Mouse (Mus musculus) layer of hippocampus, adult 2 months (tissue): ENCODE results near the gene Cpa4. TPM values are rescaled to one million over a fixed set of nuclear protein-coding genes. Genes with fewer than 3 reads are reported as not detected.

ENCODE experiments used
- DNase-seq, 2 experiments: peaks; one replicate each; pipeline ENCODE4 v3.0.0; 2022; ENCODE audit warnings: low spot score in 2 of 2
- H3K27ac ChIP-seq: fragments of 200-600 bp; 2 replicates; pipeline ENCODE4 v1.8.1; 2022
- H3K4me3 ChIP-seq: fragments of 200-600 bp; 2 replicates; pipeline ENCODE4 v1.8.1; 2022; ENCODE audit warnings: mild to moderate bottlenecking
- CTCF ChIP-seq: fragments of 200-600 bp; conservative IDR thresholded peaks from 2 replicates; pipeline ENCODE4 v1.8.1; 2022; ENCODE audit warnings: antibody characterized with exemption, mild to moderate bottlenecking, moderate library complexity
- long read RNA-seq, 2 experiments: library from polyadenylated mRNA; stranded (forward); transcript quantifications; one replicate each; pipeline ENCODE4 v2.0.0; 2021; ENCODE audit warnings: borderline mapping rate in 2 of 2
- total RNA-seq, 2 experiments: library from RNA; stranded (reverse); gene quantifications; 2 replicates each; pipeline ENCODE4 v1.2.3; 2021

Cpa4 gene
- not detected for total RNA-seq
- long read RNA-seq, experiment 1 = 0 reads
- long read RNA-seq, experiment 2, partial matches to known transcripts = 0 of 1 reads
- long read RNA-seq, experiment 2, other reads (novel, unspliced or antisense) = 1 of 1 reads

- H3K27ac ChIP-seq = no peak within 1 kb of the TSS
- TF ChIP-seq CTCF = no peak
- no peak for DNase-seq
- no peak within 1 kb of the TSS for H3K4me3 ChIP-seq
Observed at GRCm38 (mm10) chr6:30568069-30568468, at the start of gene Cpa4. Gene Cpa4 (plus strand): TSS chr6:30568369.

GRCm38 (mm10) chr6:30520400-30520799 lies 47.8 kb upstream of the Cpa4 start:
- Histone ChIP-seq H3K27ac (no peak overlapping the region), H3K4me3 (no peak overlapping the region)
- TF ChIP-seq CTCF = peak; percentile 52
- no peak for DNase-seq

- DNase-seq = no peak
- no peak for TF ChIP-seq CTCF
- Histone ChIP-seq H3K4me3 (no peak overlapping the region), H3K27ac (no peak overlapping the region)
Observed at GRCm38 (mm10) chr6:30525456-30526332, 42.5 kb upstream of the Cpa4 start.

GRCm38 (mm10) chr6:30526586-30527515 lies 41.3 kb upstream of the Cpa4 start:
- no peak for DNase-seq
- no peak overlapping the region for H3K4me3 ChIP-seq
- H3K27ac ChIP-seq = no peak overlapping the region
- TF ChIP-seq CTCF = no peak

- TF ChIP-seq CTCF = no peak
- peak; percentile 25 to 57 for DNase-seq
- no peak overlapping the region for H3K4me3 ChIP-seq
- no peak overlapping the region for H3K27ac ChIP-seq
Observed at GRCm38 (mm10) chr6:30528800-30529199, 39.4 kb upstream of the Cpa4 start.

GRCm38 (mm10) chr6:30535340-30535739 lies 32.8 kb upstream of the Cpa4 start:
- Histone ChIP-seq H3K4me3 (no peak overlapping the region), H3K27ac (no peak overlapping the region)
- peak; percentile 84 for TF ChIP-seq CTCF
- no peak for DNase-seq

- H3K27ac ChIP-seq = no peak overlapping the region
- H3K4me3 ChIP-seq = no peak overlapping the region
- DNase-seq = no peak
- TF ChIP-seq CTCF = no peak
Observed at GRCm38 (mm10) chr6:30538240-30538639, 29.9 kb upstream of the Cpa4 start.

GRCm38 (mm10) chr6:30538800-30539199 lies 29.4 kb upstream of the Cpa4 start:
- DNase-seq = no peak
- Histone ChIP-seq H3K4me3 (no peak overlapping the region), H3K27ac (no peak overlapping the region)
- TF ChIP-seq CTCF = no peak

GRCm38 (mm10) chr6:30541009-30541799 lies 27.0 kb upstream of the Cpa4 start, which contains the start of gene Cpa2:
Gene Cpa2 (plus strand): TSS chr6:30541582.
- no peak for TF ChIP-seq CTCF
- DNase-seq = no peak
- no peak within 1 kb of the TSS for H3K4me3 ChIP-seq
- H3K27ac ChIP-seq = no peak within 1 kb of the TSS

- H3K27ac ChIP-seq = no peak overlapping the region
- H3K4me3 ChIP-seq = no peak overlapping the region
- no peak for DNase-seq
- no peak for TF ChIP-seq CTCF
Observed at GRCm38 (mm10) chr6:30542277-30542676, 25.9 kb upstream of the Cpa4 start.

- no peak overlapping the region for H3K4me3 ChIP-seq
- H3K27ac ChIP-seq = no peak overlapping the region
- DNase-seq = no peak
- no peak for TF ChIP-seq CTCF
Observed at GRCm38 (mm10) chr6:30543077-30543476, 25.1 kb upstream of the Cpa4 start.

- TF ChIP-seq CTCF = no peak
- Histone ChIP-seq H3K27ac (no peak overlapping the region), H3K4me3 (no peak overlapping the region)
- no peak for DNase-seq
Observed at GRCm38 (mm10) chr6:30543851-30544250, 24.3 kb upstream of the Cpa4 start.
